Mouse (Mus musculus) kidney, adult 2 months (tissue): Measurements from ENCODE around the gene U2af2.

Source experiments
- CTCF ChIP-seq: fragments of 200-500 bp; conservative IDR thresholded peaks from 2 replicates; pipeline ENCODE4 v1.5.1; 2011; ENCODE audit warnings: low read depth, mild to moderate bottlenecking, control low read depth, low read length, moderate library complexity, mixed read lengths; ENCODE audit not compliant: insufficient read depth, insufficient read length
- POLR2A ChIP-seq: fragments of 200-500 bp; IDR thresholded peaks from one replicate; pipeline ENCODE4 v1.6.1; 2011; ENCODE audit warnings: low read depth, low read length, control low read depth

GRCm38 (mm10) chr7:5085512-5085911, 23.6 kb downstream of the U2af2 start:
- no peak for TF ChIP-seq CTCF
- no peak for TF ChIP-seq POLR2A
